Mouse (Mus musculus) frontal cortex, postnatal 14 days (tissue): ENCODE results near the gene Moap1.

Experiments
- DNase-seq, 2 experiments: peaks; one replicate each; pipeline ENCODE4 v3.0.0; 2022; ENCODE audit warnings: low spot score in 2 of 2

The Moap1 gene

DNA sequence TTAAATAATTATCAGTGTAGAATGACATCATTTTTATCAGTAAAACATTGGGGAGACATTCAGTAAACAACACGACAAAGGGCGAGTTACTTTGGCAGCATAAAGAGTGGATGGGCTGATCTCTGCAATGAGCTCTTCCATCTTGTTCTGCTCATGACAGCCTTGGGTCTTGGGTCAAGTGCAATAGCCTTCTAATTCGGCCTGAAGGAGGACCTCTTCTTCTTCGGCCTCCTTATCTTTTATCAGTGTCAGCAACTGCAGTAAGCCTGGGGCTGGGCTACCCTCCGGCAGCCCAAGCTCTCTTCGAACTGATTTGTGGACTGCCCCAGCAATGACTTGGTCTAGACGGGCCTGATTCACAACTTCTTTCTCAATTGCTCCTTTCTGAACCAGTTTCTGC lies 1.4 kb downstream of the Moap1 start:
- no peak for DNase-seq

GRCm38 (mm10) chr12:102740285-102740684 lies 3.2 kb downstream of the Moap1 start:
- no peak for DNase-seq

DNA sequence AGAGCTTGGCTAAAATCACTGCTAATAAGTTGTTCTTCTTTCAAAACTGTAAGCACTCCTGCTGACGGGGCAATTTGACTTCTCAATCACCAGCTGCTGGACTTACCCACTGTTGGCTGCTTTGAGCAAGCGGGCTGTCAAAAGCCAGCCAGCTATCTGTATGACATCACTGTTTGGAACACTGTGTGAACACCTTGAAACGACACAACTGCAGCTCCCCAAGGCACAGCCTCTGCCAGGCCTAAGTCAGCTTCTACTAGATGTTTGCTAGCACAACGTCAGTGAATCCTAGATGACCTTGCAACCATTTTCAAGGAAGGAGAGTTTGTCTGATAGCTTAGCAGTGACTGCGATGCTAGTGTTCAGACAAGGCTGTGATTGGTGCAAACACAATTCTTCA lies 4.4 kb downstream of the Moap1 start:
- DNase-seq, result no peak

DNA sequence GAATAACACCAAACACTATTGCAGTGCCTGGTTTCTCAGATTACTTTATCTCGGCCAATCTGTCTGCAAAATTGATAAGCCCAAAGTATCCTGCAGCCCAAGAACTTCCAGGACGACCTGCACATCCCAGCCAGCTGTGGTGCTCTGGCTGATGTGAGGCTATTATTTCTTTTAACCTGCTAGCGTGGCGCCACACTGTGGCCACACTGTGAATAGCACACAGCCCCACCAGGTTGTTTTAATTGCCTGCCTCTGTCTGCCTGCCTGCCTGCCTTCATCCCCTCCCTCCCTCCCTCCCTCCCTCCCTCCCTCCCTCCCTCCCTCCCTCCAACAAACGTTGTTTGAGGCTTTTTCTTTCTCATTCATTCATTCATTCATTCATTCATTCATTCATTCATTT lies 10.1 kb downstream of the Moap1 start:
- DNase-seq, result peak in 1 of 2 experiments; percentile 52

- DNase-seq, result no peak
Observed at GRCm38 (mm10) chr12:102730798-102731619, 12.5 kb downstream of the Moap1 start.

- DNase-seq, result peak; percentile 65 to 78
Observed at GRCm38 (mm10) chr12:102729855-102730797, 13.3 kb downstream of the Moap1 start.

- DNase-seq, result no peak
Observed at GRCm38 (mm10) chr12:102725761-102726175, 17.7 kb downstream of the Moap1 start.

GRCm38 (mm10) chr12:102725146-102725545 lies 18.3 kb downstream of the Moap1 start:
- no peak for DNase-seq

DNA sequence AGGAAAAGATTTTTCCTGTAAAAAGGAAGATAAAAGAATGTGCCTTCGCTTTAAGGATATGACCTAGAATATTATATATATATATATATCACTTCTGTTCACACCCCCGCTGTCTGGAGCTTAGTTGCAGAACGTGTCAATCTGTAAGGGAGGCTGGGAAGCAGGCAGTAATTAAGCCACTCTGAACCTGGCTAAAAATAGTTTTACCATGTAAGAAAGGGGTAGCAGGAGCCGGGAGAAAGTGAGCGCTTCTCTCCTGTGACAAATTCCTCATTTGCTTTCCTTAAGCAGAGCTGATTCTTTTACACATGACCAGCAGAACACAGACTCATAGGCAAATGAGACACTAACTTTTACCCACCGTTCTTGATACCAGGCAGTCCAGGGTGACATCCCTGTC lies 19.6 kb downstream of the Moap1 start:
- DNase-seq, result no peak

DNA sequence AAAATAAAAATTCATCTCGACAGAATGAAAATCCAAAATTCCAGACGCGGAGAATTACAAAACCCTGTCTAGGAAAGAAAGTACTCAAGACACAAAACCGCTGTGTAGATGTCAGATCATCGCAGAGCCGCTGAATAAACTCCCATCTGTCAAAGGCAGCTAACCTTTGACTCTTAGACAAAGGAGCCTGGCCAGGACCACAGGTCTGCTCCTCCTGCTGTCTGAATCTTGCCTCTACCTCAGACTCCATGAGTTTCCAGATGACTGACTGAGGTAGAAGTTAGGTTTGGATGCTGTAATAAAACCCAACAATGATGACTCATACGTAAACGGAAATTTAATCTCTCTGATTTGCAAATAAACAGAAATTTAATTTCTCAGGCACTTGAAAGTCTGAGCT lies 20.5 kb downstream of the Moap1 start:
- no peak for DNase-seq

DNA sequence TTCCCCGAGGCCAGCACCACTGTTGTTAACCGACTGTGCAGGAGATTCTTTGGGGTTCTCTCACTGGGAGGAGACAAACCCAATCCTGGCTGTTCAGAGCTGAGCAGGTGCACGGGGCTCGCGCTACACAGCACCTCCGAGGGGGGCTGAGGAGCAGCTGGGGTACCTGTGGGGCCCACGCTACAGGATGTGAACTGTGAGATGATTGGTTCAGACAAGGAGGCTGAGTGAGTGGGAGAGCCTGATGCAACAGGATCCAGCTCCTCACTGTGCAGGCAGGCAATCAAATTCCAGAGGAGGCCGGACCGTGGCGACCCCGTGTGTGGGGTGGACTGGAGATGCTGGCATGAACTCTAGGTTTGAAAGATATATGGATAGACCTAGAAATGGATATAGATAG lies 21.0 kb downstream of the Moap1 start:
- no peak for DNase-seq

GRCm38 (mm10) chr12:102719552-102720315 lies 23.7 kb downstream of the Moap1 start:
- DNase-seq, result no peak

DNA sequence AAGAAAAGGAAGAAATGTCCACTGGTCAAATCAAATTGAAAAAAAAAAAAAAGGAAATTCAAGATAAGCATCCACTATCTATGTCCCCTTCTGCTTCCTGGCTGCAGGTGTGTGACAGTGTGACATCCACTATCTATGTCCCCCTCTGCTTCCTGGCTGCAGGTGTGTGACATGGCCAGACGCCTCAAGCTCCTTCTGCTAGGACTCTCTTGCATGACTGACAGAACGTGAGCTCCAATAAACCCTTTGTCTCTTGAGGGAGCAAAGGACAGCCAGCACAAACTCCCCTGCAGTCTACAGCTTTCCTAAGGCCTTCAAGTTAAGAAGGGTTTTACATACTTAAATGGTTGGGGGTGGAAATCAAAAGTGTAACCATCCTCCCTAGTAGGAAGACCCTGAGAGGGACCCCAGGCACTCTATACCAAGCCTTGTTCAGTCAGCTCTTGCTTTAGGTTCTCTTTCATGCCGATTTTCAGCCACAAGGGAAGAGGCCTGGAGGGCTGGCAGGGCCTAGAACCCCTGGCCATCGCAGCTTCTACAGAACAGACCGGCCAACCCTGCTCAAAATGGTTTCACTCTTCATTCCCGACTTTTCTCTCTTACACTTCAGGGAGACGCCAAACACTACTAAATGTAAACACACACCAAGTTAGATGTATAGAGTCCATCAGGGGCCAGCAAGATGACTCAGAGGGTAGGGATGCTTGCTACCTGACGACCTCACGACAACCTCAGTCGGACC lies 28.6 kb downstream of the Moap1 start:
- no peak for DNase-seq

GRCm38 (mm10) chr12:102714116-102714515 lies 29.3 kb downstream of the Moap1 start:
- DNase-seq, result no peak

GRCm38 (mm10) chr12:102713153-102713865 lies 30.2 kb downstream of the Moap1 start:
- no peak for DNase-seq

GRCm38 (mm10) chr12:102710851-102711375 lies 32.5 kb downstream of the Moap1 start:
- no peak for DNase-seq

GRCm38 (mm10) chr12:102709896-102710295 lies 33.6 kb downstream of the Moap1 start:
- no peak for DNase-seq

DNA sequence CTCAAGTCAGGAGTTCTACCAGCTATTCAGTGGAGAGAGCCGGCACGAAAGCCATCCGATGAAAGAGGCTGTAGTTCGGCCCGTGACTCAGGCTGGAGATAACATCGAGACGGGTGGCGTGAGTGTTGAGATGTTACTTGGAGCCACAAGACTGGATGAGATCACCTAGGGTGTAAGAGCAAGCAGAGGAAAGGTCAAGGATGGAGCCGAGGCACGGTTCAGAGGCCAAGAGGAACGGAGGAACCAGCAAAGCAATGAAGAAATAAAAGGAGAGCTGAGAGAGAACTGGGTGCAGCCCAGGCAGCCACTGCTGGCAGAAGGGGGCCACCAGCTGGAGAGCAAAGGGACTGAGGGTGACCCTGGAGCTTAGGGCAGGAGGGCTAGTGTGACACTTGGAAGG lies 35.2 kb downstream of the Moap1 start:
- DNase-seq, result no peak

DNA sequence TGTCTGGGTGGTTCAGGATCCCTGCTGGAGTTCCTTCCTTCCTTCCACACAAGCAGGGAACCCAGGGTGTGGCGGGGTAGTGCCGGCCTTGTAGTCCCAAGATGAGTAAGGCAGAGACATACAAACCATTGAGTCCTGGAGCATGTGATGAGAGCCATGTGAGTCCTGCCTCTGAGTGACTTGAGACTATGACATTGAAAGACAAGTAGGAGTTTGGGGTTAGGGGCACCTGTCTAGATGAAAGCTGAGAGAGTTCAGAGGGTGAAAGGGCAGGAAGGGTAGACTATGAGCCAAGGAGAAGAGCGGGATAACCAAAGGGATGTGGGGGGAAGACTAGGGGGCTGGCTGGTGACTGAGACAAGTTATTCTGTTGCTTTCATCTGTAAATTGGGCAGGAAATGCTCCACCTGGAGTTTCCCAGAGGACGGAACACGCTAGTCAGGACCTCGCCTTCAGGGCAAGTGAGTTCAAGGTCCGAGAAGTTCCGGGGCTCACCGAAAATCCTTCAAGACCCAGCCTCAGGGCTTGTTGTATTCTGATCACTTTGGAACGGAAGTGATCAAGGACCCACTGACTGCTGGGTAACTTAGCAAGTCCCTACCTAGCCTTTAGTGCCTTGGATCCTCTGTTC lies 36.5 kb downstream of the Moap1 start:
- no peak for DNase-seq
